ENCODE assay signal across 8 mouse cellular contexts in genomic region chr10:60080601-60080981, GRCm38 (mm10). TPM values are rescaled to one million over a fixed set of nuclear protein-coding genes. Genes with fewer than 3 reads are reported as not detected.
A peak's percentile ranks its signal among the peaks of the same experiment; 100 is the strongest.
DNase-seq lines count a peak whose midpoint lies in the region; ATAC-seq and TF ChIP-seq lines count a peak whose summit lies in the region.

No protein-coding gene starts in this region.

- DNase-seq in lung, adult 2 months = no peak
- no peak for DNase-seq in midbrain, postnatal 0 days (ENCODE audit: low spot score)
- no peak for DNase-seq in left cerebral cortex, postnatal 4 days
- no peak for DNase-seq in right cerebral cortex, postnatal 36 days (ENCODE audit: low spot score in 2 of 2)
- no peak for DNase-seq in kidney, adult 11 months

- no peak for ATAC-seq in lung, embryonic 15.5 days (ENCODE audit: borderline replicate concordance, extremely low read depth, low FRiP score, low TSS enrichment)
- ATAC-seq in embryonic facial prominence, embryonic 12.5 days (ENCODE audit: insufficient number of reproducible peaks, insufficient read depth, low FRiP score, low TSS enrichment) = no peak
- no peak for ATAC-seq in hindbrain, embryonic 16.5 days
- ATAC-seq in midbrain, postnatal 0 days (ENCODE audit: low FRiP score) = no peak

- H3K27ac ChIP-seq in lung, embryonic 15.5 days = peak overlapping the region; percentile 41
- peak overlapping the region; percentile 73; the same call in 1 of the 2 replicates for H3K27ac ChIP-seq in embryonic facial prominence, embryonic 12.5 days
- peak overlapping the region; percentile 40 for H3K27ac ChIP-seq in hindbrain, embryonic 16.5 days (ENCODE audit: low read depth, low read length)
- peak overlapping the region; percentile 63 for H3K27ac ChIP-seq in midbrain, postnatal 0 days (ENCODE audit: low read depth, low read length)

- H3K4me2 ChIP-seq in lung, embryonic 15.5 days = no peak overlapping the region
- no peak overlapping the region for H3K4me2 ChIP-seq in embryonic facial prominence, embryonic 12.5 days (replicated peaks)
- no peak overlapping the region for H3K4me2 ChIP-seq in hindbrain, embryonic 16.5 days (ENCODE audit: low read length)
- no peak overlapping the region for H3K4me2 ChIP-seq in midbrain, postnatal 0 days (ENCODE audit: low read depth, low read length, poor library complexity, severe bottlenecking)

- no peak overlapping the region for H3K9ac ChIP-seq in lung, embryonic 15.5 days
- no peak overlapping the region for H3K9ac ChIP-seq in embryonic facial prominence, embryonic 12.5 days
- H3K9ac ChIP-seq in hindbrain, embryonic 16.5 days (ENCODE audit: low read depth, low read length) = no peak overlapping the region
- H3K9ac ChIP-seq in midbrain, postnatal 0 days (replicated peaks; ENCODE audit: low read length, poor library complexity, severe bottlenecking) = no peak overlapping the region; the same call in 1 of the 2 replicates

- WGBS in lung, embryonic 15.5 days = 18% methylated on average over 5 of the region's 5 CpGs
- WGBS in lung, adult 2 months = 28% methylated on average over 5 of the region's 5 CpGs
- 38% methylated on average over 5 of the region's 5 CpGs for WGBS in embryonic facial prominence, embryonic 12.5 days
- 52% methylated on average over 5 of the region's 5 CpGs for WGBS in hindbrain, embryonic 16.5 days
- WGBS in midbrain, postnatal 0 days = 70% methylated on average over 5 of the region's 5 CpGs

- H3K36me3 ChIP-seq in lung, embryonic 15.5 days = no peaks in the 10 kb centered on the region
- no peaks in the 10 kb centered on the region for H3K36me3 ChIP-seq in embryonic facial prominence, embryonic 12.5 days
- no peaks in the 10 kb centered on the region for H3K36me3 ChIP-seq in hindbrain, embryonic 16.5 days (ENCODE audit: control insufficient read depth, insufficient read depth, low read length)
- no peaks in the 10 kb centered on the region for H3K36me3 ChIP-seq in midbrain, postnatal 0 days (ENCODE audit: insufficient read depth, low read length)

- no peaks in the 10 kb centered on the region for H3K27me3 ChIP-seq in lung, embryonic 15.5 days
- H3K27me3 ChIP-seq in embryonic facial prominence, embryonic 12.5 days = no peaks in the 10 kb centered on the region
- no peaks in the 10 kb centered on the region for H3K27me3 ChIP-seq in hindbrain, embryonic 16.5 days (replicated peaks; ENCODE audit: control insufficient read depth, insufficient read depth, low read length)
- no peaks in the 10 kb centered on the region for H3K27me3 ChIP-seq in midbrain, postnatal 0 days (ENCODE audit: insufficient read depth, low read length)

- peaks cover 45% of the 10 kb centered on the region for H3K4me1 ChIP-seq in lung, embryonic 15.5 days
- H3K4me1 ChIP-seq in lung, adult 2 months (ENCODE audit: control insufficient read depth, insufficient read depth, low read length) = peaks cover 2% of the 10 kb centered on the region
- peaks cover 30% of the 10 kb centered on the region for H3K4me1 ChIP-seq in embryonic facial prominence, embryonic 12.5 days
- peaks cover 19% of the 10 kb centered on the region for H3K4me1 ChIP-seq in hindbrain, embryonic 16.5 days (ENCODE audit: control insufficient read depth, insufficient read depth, low read depth, low read length)
- H3K4me1 ChIP-seq in midbrain, postnatal 0 days (ENCODE audit: insufficient read depth, low read length) = peaks cover 14% of the 10 kb centered on the region; the same call in 1 of the 2 replicates

- no peak overlapping the region for H3K4me3 ChIP-seq in lung, embryonic 15.5 days
- no peak overlapping the region for H3K4me3 ChIP-seq in lung, adult 2 months (replicated peaks; ENCODE audit: extremely low read depth, low read depth, low read length)
- H3K4me3 ChIP-seq in embryonic facial prominence, embryonic 12.5 days = no peak overlapping the region
- no peak overlapping the region for H3K4me3 ChIP-seq in hindbrain, embryonic 16.5 days (ENCODE audit: low read length)
- no peak overlapping the region for H3K4me3 ChIP-seq in midbrain, postnatal 0 days (ENCODE audit: low read depth, low read length)

- no peak for TF ChIP-seq POLR2A in lung, adult 2 months (IDR thresholded peaks at IDR 0.05; ENCODE audit: borderline replicate concordance, extremely low read depth, low read depth, low read length)

- TF ChIP-seq CTCF in lung, adult 2 months (IDR thresholded peaks at IDR 0.05; ENCODE audit: insufficient read depth, low read length) = no peak
- TF ChIP-seq CTCF in midbrain, postnatal 0 days (IDR thresholded peaks at IDR 0.05) = no peak

- intact Hi-C loops in left cerebral cortex, postnatal 4 days (cut with DNase I) = no loop called here

- no peaks in the 10 kb centered on the region for H3K9me3 ChIP-seq in lung, embryonic 15.5 days
- no peaks in the 10 kb centered on the region for H3K9me3 ChIP-seq in embryonic facial prominence, embryonic 12.5 days
- no peaks in the 10 kb centered on the region for H3K9me3 ChIP-seq in hindbrain, embryonic 16.5 days (ENCODE audit: control insufficient read depth, low read length)
- no peaks in the 10 kb centered on the region for H3K9me3 ChIP-seq in midbrain, postnatal 0 days (ENCODE audit: low read length)

RNA-seq across cellular contexts. Expression of gene Spock2, which starts 25.4 kb away (rescaled TPM):
- 2.2 and 4.4 TPM in 2 replicates for polyA plus RNA-seq in lung, embryonic 15.5 days (2015; fragmentation: Nextera tagmentation; extraction: Ambion mirVana)
- 138 and 143 TPM in 2 replicates for polyA plus RNA-seq in lung, adult 2 months (2012; rRNA removed)
- 10.8 and 11.7 TPM in 2 replicates for polyA plus RNA-seq in embryonic facial prominence, embryonic 12.5 days (2016; fragmentation: Nextera tagmentation; extraction: Ambion mirVana)
- 119 and 128 TPM in 2 replicates for polyA plus RNA-seq in hindbrain, embryonic 16.5 days (2015; fragmentation: Nextera tagmentation; extraction: Ambion mirVana)
- total RNA-seq in midbrain, postnatal 0 days (2014; rRNA removed) = 275 and 308 TPM in 2 replicates
- 109 and 117 TPM in 2 replicates for polyA plus RNA-seq in midbrain, postnatal 0 days (2015; fragmentation: Nextera tagmentation; extraction: Ambion mirVana)
- total RNA-seq in left cerebral cortex, postnatal 4 days (2021) = 100 to 1,000 TPM; 312 to 345 TPM
